Mouse (Mus musculus) midbrain, embryonic 15.5 days (tissue): Measurements from ENCODE around the gene Tbca. TPM values are rescaled to one million over a fixed set of nuclear protein-coding genes. Genes with fewer than 3 reads are reported as not detected.

Experiments used
- ATAC-seq: fragments of 200-750 bp; cut with Nextera tagmentation; replicated peaks from 2 replicates; pipeline ENCODE4 v1.8.0; 2017; ENCODE audit warnings: moderate TSS enrichment
- H3K27ac ChIP-seq: fragments of 300-500 bp; sonication (generic); 2 replicates; pipeline ENCODE4 v1.5.1; 2015; ENCODE audit warnings: mild to moderate bottlenecking, inconsistent platforms
- H3K27me3 ChIP-seq: fragments of 300-500 bp; sonication (generic); replicated peaks from 2 replicates; pipeline ENCODE4 v1.6.1; 2015; ENCODE audit warnings: inconsistent platforms
- H3K36me3 ChIP-seq: fragments of 300-500 bp; sonication (generic); replicated peaks from 2 replicates; pipeline ENCODE4 v1.6.1; 2015; ENCODE audit warnings: inconsistent platforms
- H3K4me1 ChIP-seq: fragments of 300-500 bp; sonication (generic); 2 replicates; pipeline ENCODE4 v1.6.1; 2015; ENCODE audit warnings: inconsistent platforms
- H3K4me2 ChIP-seq: fragments of 300-500 bp; sonication (generic); 2 replicates; pipeline ENCODE4 v1.6.1; 2015; ENCODE audit warnings: inconsistent platforms, mild to moderate bottlenecking, moderate library complexity
- H3K4me3 ChIP-seq: fragments of 300-500 bp; sonication (generic); 2 replicates; pipeline ENCODE4 v1.5.1; 2015; ENCODE audit warnings: mild to moderate bottlenecking, inconsistent platforms
- H3K9ac ChIP-seq: fragments of 300-500 bp; sonication (generic); 2 replicates; pipeline ENCODE4 v1.6.1; 2015; ENCODE audit warnings: mild to moderate bottlenecking, inconsistent platforms
- H3K9me3 ChIP-seq: fragments of 300-500 bp; sonication (generic); 2 replicates; pipeline ENCODE4 v1.6.1; 2016; ENCODE audit warnings: inconsistent platforms
- WGBS: fragments of 180-500 bp; shearing (Covaris S2); methylation state at CpG from one replicate; pipeline ENCODE4 v1.1.7; 2015; ENCODE audit warnings: mixed read lengths; 5-methylcytosine and 5-hydroxymethylcytosine counted together
- polyA plus RNA-seq: library from polyadenylated mRNA; unstranded; fragments of >200 nt; fragmentation: Nextera tagmentation; extraction: Ambion mirVana; gene quantifications from 2 replicates; pipeline ENCODE4 v1.2.1, GENCODE M21; 2015

The Tbca gene
- polyA plus RNA-seq, 1 experiment from 2014 or later = 260 TPM

- no peak overlapping the region for H3K4me2 ChIP-seq
- no peaks in the 10 kb centered on the region for H3K4me1 ChIP-seq
- H3K9me3 ChIP-seq = no peaks in the 10 kb centered on the region
- peaks cover 70% of the 10 kb centered on the region for H3K27me3 ChIP-seq
- H3K4me3 ChIP-seq = no peak overlapping the region
- H3K27ac ChIP-seq = no peak overlapping the region
- ATAC-seq = no peak
- WGBS = 84% methylated on average over 8 of the region's 8 CpGs
- no peaks in the 10 kb centered on the region for H3K36me3 ChIP-seq
- no peak overlapping the region for H3K9ac ChIP-seq
These were observed 70.5 kb downstream of the Tbca start for GRCm38 (mm10) chr13:94859256-94859655.

GRCm38 (mm10) chr13:94862491-94863230, 74.0 kb downstream of the Tbca start:
- H3K4me1 ChIP-seq = no peaks in the 10 kb centered on the region
- no peak for ATAC-seq
- no peak overlapping the region for H3K4me2 ChIP-seq
- 77% methylated on average over 5 of the region's 5 CpGs for WGBS
- H3K27ac ChIP-seq = no peak overlapping the region
- no peaks in the 10 kb centered on the region for H3K9me3 ChIP-seq
- H3K4me3 ChIP-seq = no peak overlapping the region
- peaks cover 87% of the 10 kb centered on the region for H3K27me3 ChIP-seq
- H3K9ac ChIP-seq = no peak overlapping the region
- H3K36me3 ChIP-seq = no peaks in the 10 kb centered on the region

DNA sequence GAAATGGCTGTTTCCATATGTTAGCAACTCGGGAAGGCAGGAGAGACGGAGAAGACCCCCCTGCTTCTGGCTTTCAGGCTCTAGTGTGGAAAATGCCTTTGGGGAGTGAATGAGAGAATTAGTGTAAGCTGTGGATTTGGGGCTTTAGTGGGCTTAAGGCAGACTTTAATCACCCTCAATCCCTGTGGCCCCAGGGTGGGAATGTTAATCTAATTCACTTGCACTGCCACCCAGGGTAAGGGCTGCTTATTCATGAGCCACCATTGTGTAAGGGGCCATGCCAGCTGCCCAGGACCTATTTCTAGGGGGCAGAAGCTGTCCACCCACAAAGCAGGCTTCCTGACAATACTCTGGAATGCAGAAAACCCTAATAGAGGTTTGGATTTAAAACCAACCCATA, 78.2 kb downstream of the Tbca start:
- no peak for ATAC-seq
- Histone ChIP-seq H3K27ac (no peak overlapping the region), H3K36me3 (no peaks in the 10 kb centered on the region), H3K27me3 (peaks cover 91% of the 10 kb centered on the region), H3K4me1 (peaks cover 6% of the 10 kb centered on the region; the same call in 1 of the 2 replicates), H3K9ac (no peak overlapping the region), H3K9me3 (no peaks in the 10 kb centered on the region), H3K4me3 (no peak overlapping the region), H3K4me2 (no peak overlapping the region)
- 8% methylated on average over 2 of the region's 2 CpGs for WGBS

- Histone ChIP-seq H3K9me3 (no peaks in the 10 kb centered on the region), H3K9ac (no peak overlapping the region), H3K4me1 (peaks cover 6% of the 10 kb centered on the region; the same call in 1 of the 2 replicates), H3K4me3 (no peak overlapping the region), H3K27me3 (peaks cover 88% of the 10 kb centered on the region), H3K27ac (no peak overlapping the region), H3K36me3 (no peaks in the 10 kb centered on the region), H3K4me2 (no peak overlapping the region)
- no peak for ATAC-seq
- WGBS = 36% methylated on average over 4 of the region's 4 CpGs
These were observed 79.1 kb downstream of the Tbca start for GRCm38 (mm10) chr13:94867772-94868171.

GRCm38 (mm10) chr13:94868478-94868950, 79.8 kb downstream of the Tbca start:
- under 1% methylated on average over 35 of the region's 35 CpGs for WGBS
- H3K9me3 ChIP-seq = no peaks in the 10 kb centered on the region

GRCm38 (mm10) chr13:94869541-94869940, 80.8 kb downstream of the Tbca start:
- no peak overlapping the region for H3K9ac ChIP-seq
- no peak for ATAC-seq
- H3K4me3 ChIP-seq = no peak overlapping the region
- WGBS = 3% methylated on average over 8 of the region's 8 CpGs
- no peaks in the 10 kb centered on the region for H3K36me3 ChIP-seq
- H3K27me3 ChIP-seq = peaks cover 85% of the 10 kb centered on the region
- H3K27ac ChIP-seq = no peak overlapping the region
- H3K4me1 ChIP-seq = peaks cover 6% of the 10 kb centered on the region; the same call in 1 of the 2 replicates
- H3K9me3 ChIP-seq = no peaks in the 10 kb centered on the region
- H3K4me2 ChIP-seq = no peak overlapping the region

More at GRCm38 (mm10) chr13:94868478-94868950, 79.8 kb downstream of the Tbca start:
- peak overlapping the region; percentile 20 for H3K4me3 ChIP-seq
- H3K9ac ChIP-seq = no peak overlapping the region
- ATAC-seq = peak; percentile 55
- peaks cover 6% of the 10 kb centered on the region; the same call in 1 of the 2 replicates for H3K4me1 ChIP-seq
- H3K4me2 ChIP-seq = peak overlapping the region; percentile 36
- no peak overlapping the region for H3K27ac ChIP-seq
- no peaks in the 10 kb centered on the region for H3K36me3 ChIP-seq
- H3K27me3 ChIP-seq = peaks cover 87% of the 10 kb centered on the region

DNA sequence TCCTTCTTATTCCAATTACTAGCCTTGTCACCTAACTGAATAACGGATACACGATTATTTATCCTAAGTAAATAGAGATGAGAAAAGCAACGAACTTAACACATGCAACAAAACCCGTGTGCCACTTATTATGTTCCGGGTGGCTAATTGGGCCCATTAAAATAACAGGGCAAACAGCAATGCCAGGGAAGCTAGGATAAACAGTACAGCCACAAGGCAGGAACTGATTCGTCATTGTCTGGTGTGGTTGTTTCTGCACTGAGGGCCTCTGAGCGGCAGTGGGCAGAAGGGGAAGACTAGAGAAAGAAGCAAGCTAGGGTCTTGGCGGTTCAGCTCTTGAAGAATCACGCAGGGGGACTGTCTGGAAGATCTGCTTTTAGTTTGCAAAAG, 81.4 kb downstream of the Tbca start:
- Histone ChIP-seq H3K4me2 (no peak overlapping the region), H3K9me3 (no peaks in the 10 kb centered on the region), H3K36me3 (no peaks in the 10 kb centered on the region), H3K4me1 (peaks cover 6% of the 10 kb centered on the region; the same call in 1 of the 2 replicates), H3K4me3 (no peak overlapping the region), H3K9ac (no peak overlapping the region), H3K27ac (no peak overlapping the region), H3K27me3 (peaks cover 85% of the 10 kb centered on the region)
- no peak for ATAC-seq
- 5% methylated on average over 9 of the region's 9 CpGs for WGBS

DNA sequence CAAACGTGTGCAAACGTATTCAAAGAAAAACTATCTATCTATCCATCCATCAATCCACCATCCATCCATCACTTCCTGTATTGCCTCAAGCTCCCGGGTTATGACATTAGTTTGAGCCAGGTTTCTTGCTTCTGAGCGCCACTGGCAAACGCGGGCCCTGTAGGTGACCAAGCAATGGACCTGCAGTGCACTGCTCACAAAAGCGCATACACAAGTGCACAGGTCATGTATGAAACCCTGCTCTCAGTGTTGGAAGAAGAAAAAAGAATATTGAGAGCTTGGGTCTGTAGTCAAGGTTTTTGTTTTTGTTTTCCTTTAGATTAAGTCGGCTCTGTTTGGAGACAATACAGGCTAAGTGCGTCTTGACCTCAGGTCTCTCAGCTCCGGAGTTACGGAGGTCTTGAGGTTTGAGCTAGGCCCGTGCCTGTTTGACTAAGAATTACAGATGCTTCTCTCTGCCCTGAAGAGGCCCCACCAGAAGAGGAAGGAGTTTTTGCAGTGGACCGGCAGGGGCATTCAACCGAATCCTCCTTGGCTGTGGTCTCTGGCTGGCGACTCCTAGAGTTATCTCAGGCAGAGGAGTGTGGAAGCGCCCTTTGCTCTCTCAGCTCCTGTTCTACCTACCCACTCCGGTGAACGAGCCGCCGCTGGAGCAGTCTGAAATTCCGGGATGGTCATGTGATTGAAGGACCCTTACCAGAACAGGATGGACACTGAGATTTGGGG, 81.9 kb downstream of the Tbca start:
- Histone ChIP-seq H3K4me2 (no peak overlapping the region), H3K27ac (no peak overlapping the region), H3K36me3 (no peaks in the 10 kb centered on the region), H3K4me1 (peaks cover 6% of the 10 kb centered on the region; the same call in 1 of the 2 replicates), H3K27me3 (peaks cover 83% of the 10 kb centered on the region), H3K9me3 (no peaks in the 10 kb centered on the region), H3K4me3 (no peak overlapping the region), H3K9ac (no peak overlapping the region)
- WGBS = under 1% methylated on average over 21 of the region's 21 CpGs
- ATAC-seq = no peak

GRCm38 (mm10) chr13:94871806-94872320, 83.2 kb downstream of the Tbca start:
- peaks cover 6% of the 10 kb centered on the region; the same call in 1 of the 2 replicates for H3K4me1 ChIP-seq
- H3K4me2 ChIP-seq = no peak overlapping the region
- H3K27ac ChIP-seq = no peak overlapping the region
- H3K9ac ChIP-seq = no peak overlapping the region
- no peaks in the 10 kb centered on the region for H3K36me3 ChIP-seq
- no peak for ATAC-seq
- H3K27me3 ChIP-seq = peaks cover 77% of the 10 kb centered on the region
- no peaks in the 10 kb centered on the region for H3K9me3 ChIP-seq
- 2% methylated on average over 7 of the region's 7 CpGs for WGBS
- no peak overlapping the region for H3K4me3 ChIP-seq

DNA sequence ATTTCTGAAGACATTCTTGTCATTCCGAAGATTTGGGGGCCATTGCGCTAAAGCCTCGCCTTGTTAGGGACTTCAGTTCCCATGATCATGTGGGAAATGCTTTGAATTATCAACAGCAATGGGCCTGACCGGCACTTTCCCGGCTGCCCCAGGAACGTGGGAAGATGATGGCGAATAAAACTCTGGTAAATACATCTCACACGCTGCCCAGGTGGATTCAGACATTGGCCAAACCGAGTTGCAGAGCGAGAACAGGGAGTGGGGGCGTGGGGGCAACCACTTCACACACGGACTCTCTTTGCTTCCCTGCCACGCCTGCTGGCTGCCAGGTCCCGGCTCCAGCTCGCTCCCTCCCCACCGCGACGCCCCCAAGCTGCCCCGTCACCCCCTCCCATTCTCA, 83.7 kb downstream of the Tbca start:
- H3K4me1 ChIP-seq = peaks cover 6% of the 10 kb centered on the region; the same call in 1 of the 2 replicates
- H3K4me2 ChIP-seq = no peak overlapping the region
- ATAC-seq = no peak
- no peaks in the 10 kb centered on the region for H3K36me3 ChIP-seq
- no peak overlapping the region for H3K27ac ChIP-seq
- no peak overlapping the region for H3K4me3 ChIP-seq
- H3K9me3 ChIP-seq = no peaks in the 10 kb centered on the region
- under 1% methylated on average over 19 of the region's 19 CpGs for WGBS
- H3K27me3 ChIP-seq = peaks cover 77% of the 10 kb centered on the region
- H3K9ac ChIP-seq = no peak overlapping the region

DNA sequence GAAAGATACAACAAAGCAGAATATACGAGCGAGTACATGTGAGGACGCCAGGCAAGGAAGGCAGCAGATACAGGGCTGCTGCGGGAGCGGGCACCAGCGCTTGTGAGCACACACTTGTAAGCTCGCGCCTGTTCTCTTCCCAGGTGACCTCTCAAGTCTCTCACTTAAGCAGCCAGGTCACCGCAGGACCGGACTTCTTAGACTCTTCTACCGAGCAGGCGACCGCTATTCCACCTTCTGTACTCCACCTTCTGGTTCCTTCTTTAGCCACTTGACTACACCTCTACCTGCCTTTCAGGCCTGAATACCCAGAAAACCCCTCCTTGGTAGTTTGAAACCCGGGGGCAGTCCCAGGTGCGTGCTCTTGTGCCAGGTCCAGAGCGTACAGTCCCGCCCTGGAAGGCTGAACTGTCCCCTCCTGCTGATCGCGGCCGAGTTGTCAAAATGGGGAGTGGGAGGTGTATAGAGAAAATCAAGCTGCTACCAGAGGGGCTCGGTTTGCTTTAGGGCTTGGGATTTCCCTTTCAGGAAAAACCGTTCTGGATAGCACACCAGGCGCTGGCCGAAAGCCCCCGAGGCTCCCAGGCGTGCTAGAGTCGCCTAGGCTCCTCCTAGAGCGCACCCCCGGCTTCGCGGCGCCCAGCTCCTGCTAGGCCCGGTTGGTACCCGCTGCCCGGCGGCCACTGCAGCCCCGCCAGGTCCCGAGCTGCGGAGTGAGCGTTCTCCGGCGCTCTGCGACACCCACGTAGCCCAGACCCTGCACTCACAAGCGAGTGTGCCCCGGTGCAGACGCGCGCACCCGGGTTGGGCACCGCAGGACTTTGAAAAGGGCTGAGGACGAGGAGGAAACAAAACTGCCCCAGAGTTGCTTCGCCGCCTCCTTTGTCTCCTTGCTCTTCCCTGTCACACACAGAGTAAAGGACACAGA, 84.7 kb downstream of the Tbca start:
- Histone ChIP-seq H3K27me3 (peaks cover 73% of the 10 kb centered on the region), H3K4me1 (peaks cover 6% of the 10 kb centered on the region; the same call in 1 of the 2 replicates), H3K4me3 (peak overlapping the region; percentile 16; the same call in 1 of the 2 replicates), H3K4me2 (peak overlapping the region; percentile 11; the same call in 1 of the 2 replicates), H3K27ac (0 out of 2 replicates have a peak overlapping the region, but pooled peaks have one; percentile 34), H3K9ac (no peak overlapping the region), H3K9me3 (no peaks in the 10 kb centered on the region), H3K36me3 (no peaks in the 10 kb centered on the region)
- ATAC-seq = 0 out of 2 replicates have a peak, but pooled peaks have one; percentile 14
- WGBS = under 1% methylated on average over 54 of the region's 54 CpGs
